Mouse (Mus musculus): Measurements from ENCODE around the gene 1110032F04Rik. TPM values are rescaled to one million over a fixed set of nuclear protein-coding genes. Genes with fewer than 3 reads are reported as not detected.

Gene 1110032F04Rik
- polyA plus RNA-seq (2012; rRNA removed): 4.9 and 5.4 TPM in 2 replicates

DNA sequence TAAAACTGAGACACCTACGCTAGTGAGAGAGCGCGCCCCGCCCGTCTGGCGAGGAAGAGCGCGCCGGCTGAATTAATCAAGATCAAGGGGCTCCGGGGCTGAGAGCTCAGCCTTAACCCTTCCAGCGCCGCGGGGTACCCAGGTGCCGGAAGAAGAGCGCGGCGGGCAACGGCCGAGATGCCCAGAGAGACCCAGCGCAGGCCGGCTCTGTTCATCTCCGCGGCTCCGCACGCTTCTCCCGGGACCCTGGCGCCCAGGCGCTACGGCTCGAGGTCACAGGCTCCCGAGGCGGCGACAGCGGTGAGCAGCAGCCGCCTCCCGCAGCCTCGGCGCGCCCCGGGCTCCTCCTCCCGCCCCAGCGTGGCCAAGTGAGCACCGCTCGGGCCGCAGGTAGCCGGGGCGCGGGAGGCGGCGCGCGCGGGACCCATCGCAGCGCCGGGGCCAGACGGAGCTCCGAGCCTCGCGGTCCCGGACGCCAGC lies at the start of gene 1110032F04Rik:
1110032F04Rik (plus strand) TSS at position 376 of the 480 bp plus-strand sequence.
- DNase-seq (ENCODE audit: low read depth): peak; percentile 85
- TF ChIP-seq CTCF (IDR thresholded peaks at IDR 0.05; ENCODE audit: borderline replicate concordance, extremely low read depth, insufficient read depth, insufficient read length): no peak
- TF ChIP-seq POLR2A (IDR thresholded peaks at IDR 0.05; ENCODE audit: borderline replicate concordance, extremely low read depth, insufficient read depth, insufficient read length, poor library complexity, severe bottlenecking): no peak

DNA sequence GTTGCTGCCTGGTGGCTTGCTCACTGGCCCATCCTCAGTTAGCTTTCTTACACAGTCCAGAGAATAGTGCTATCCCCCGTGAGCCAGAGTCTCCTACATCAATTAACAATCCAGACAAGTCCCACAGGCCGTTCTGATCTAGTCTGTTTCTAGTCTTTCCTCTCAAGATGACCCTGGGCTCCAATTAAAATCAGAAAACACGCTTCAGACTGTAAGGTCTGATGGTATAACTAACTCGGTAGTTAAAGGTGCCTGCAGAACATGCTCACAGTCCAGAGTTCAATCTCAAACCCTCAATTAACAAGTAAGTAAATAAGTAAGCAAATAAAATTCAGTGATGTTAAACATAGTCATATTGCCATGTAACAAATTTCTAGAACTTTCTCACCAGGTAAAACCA lies 48.0 kb upstream of the 1110032F04Rik start:
- DNase-seq (ENCODE audit: low read depth): no peak
- TF ChIP-seq CTCF (IDR thresholded peaks at IDR 0.05; ENCODE audit: borderline replicate concordance, extremely low read depth, insufficient read depth, insufficient read length) (no peak), POLR2A (IDR thresholded peaks at IDR 0.05; ENCODE audit: borderline replicate concordance, extremely low read depth, insufficient read depth, insufficient read length, poor library complexity, severe bottlenecking) (no peak)

DNA sequence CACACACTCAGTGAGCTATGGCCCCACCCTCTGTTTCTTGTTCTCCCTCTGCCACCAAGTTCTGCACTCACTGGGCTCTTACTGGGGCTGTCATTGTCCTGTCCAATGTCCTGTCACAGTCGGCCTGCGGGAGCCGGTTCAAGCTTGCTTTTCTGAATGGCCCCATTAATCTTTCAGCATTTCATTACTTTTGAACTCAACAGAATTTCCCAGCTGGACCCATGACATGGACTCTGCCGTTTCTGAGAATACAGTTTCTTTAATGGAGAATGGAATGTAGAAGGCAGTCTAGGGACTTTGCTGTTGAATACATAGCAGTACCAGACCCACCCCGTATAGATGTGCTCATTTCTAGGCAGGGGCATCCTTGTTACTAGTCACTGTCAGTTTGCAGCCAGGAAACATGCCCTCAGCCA lies 47.5 kb upstream of the 1110032F04Rik start:
- peak; percentile 84 for DNase-seq (ENCODE audit: low read depth)
- TF ChIP-seq CTCF (IDR thresholded peaks at IDR 0.05; ENCODE audit: borderline replicate concordance, extremely low read depth, insufficient read depth, insufficient read length) (no peak), POLR2A (IDR thresholded peaks at IDR 0.05; ENCODE audit: borderline replicate concordance, extremely low read depth, insufficient read depth, insufficient read length, poor library complexity, severe bottlenecking) (no peak)

DNA sequence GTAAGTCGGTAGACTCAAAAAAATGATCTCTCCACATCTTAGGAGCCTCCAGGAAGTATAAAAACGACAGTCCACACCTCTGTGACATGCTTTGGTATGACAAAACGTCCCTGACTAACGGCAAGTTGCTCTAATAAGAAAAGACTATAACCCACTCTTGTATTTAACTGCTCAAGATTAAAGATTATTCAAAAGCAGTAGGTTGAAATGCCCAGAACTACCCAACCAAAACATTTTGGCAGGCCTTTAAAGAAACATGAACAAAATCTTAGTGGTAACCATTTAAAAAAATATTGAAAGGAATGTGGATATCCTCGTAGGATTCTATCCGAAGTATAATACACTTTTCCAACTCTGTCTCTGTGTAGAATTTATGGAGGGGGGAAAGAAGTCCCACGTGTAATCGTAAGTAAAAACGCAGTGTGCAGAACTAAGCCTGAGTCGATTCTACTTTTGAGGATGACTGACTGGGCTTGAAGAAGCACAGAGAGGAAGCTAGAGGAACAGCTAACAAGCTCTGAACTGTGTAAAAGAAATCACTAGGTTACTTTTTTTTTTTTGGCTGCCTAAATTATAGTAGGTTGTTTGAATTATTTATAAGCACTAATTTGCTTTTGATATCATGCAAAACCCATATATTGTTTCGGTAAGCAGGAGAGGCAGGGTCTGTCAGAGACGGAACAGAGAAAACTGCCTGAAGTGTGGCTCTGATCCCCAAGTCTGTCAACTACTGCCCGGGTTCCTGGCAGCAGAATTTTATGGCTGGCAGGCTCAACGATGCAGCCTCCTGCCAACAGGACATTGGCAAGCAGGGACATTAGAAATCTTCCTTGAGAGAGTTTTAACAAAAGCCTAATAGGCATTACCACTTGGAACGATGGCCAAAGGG lies 45.3 kb upstream of the 1110032F04Rik start:
- TF ChIP-seq POLR2A (IDR thresholded peaks at IDR 0.05; ENCODE audit: borderline replicate concordance, extremely low read depth, insufficient read depth, insufficient read length, poor library complexity, severe bottlenecking): no peak
- TF ChIP-seq CTCF (IDR thresholded peaks at IDR 0.05; ENCODE audit: borderline replicate concordance, extremely low read depth, insufficient read depth, insufficient read length): no peak
- peak; percentile 96 for DNase-seq (ENCODE audit: low read depth)

DNA sequence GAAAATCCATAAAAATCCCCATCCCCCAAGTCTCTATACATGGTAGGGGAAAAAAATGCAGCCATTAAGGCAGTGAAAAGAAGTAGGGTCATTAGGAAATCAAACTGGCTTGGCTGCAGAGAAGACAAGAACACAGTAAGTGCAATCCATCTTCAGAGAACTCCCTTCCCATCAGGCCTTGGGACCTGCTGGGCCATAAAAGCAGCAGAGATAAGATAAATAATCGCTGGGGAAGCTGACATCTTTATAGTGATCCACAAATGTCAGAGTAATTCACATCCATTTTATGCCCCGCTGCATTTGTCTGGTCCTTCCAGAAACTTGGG lies 44.7 kb upstream of the 1110032F04Rik start:
- no peak for DNase-seq (ENCODE audit: low read depth)
- TF ChIP-seq POLR2A (IDR thresholded peaks at IDR 0.05; ENCODE audit: borderline replicate concordance, extremely low read depth, insufficient read depth, insufficient read length, poor library complexity, severe bottlenecking) (no peak), CTCF (IDR thresholded peaks at IDR 0.05; ENCODE audit: borderline replicate concordance, extremely low read depth, insufficient read depth, insufficient read length) (no peak)

DNA sequence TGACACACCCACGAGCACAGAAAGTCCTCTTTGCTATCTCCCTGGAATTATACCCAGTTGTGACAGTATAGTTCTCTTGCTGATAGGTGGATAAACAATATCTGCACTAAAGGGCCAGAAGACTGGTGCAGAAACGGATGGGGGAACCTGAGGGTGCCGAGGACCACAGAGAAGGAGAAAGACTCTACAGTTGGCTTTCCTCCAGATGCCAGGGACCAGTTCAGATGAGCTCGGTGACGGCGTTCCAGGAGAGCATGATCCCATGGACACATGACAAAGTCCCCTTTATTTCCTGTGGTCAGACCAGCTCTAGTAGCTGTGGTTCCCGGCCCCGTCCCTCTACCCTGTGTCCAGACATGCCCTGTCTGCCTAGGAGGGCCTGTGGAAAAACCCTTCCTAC lies 44.2 kb upstream of the 1110032F04Rik start:
- DNase-seq (ENCODE audit: low read depth): no peak
- TF ChIP-seq CTCF (IDR thresholded peaks at IDR 0.05; ENCODE audit: borderline replicate concordance, extremely low read depth, insufficient read depth, insufficient read length): no peak
- TF ChIP-seq POLR2A (IDR thresholded peaks at IDR 0.05; ENCODE audit: borderline replicate concordance, extremely low read depth, insufficient read depth, insufficient read length, poor library complexity, severe bottlenecking): no peak

DNA sequence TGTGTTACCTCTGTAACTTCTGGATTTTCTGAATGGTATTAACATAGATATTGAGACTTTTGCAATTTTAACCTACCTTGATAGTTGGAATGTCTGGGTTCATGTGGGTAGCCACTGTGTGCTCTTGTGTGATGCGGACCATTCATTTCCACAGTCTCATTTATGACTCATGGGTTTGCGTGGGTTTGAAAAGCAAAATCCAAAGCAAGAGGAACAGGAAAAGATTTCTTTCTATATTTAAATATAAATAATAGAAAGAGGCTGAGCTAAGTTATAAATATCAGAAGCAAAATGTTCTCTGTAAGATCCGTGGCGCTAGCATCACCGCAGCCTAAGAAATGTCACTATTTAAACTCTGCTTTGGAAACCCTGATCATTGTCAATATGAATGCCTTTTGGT lies 41.7 kb upstream of the 1110032F04Rik start:
- DNase-seq (ENCODE audit: low read depth): no peak
- TF ChIP-seq POLR2A (IDR thresholded peaks at IDR 0.05; ENCODE audit: borderline replicate concordance, extremely low read depth, insufficient read depth, insufficient read length, poor library complexity, severe bottlenecking) (no peak), CTCF (IDR thresholded peaks at IDR 0.05; ENCODE audit: borderline replicate concordance, extremely low read depth, insufficient read depth, insufficient read length) (no peak)

DNA sequence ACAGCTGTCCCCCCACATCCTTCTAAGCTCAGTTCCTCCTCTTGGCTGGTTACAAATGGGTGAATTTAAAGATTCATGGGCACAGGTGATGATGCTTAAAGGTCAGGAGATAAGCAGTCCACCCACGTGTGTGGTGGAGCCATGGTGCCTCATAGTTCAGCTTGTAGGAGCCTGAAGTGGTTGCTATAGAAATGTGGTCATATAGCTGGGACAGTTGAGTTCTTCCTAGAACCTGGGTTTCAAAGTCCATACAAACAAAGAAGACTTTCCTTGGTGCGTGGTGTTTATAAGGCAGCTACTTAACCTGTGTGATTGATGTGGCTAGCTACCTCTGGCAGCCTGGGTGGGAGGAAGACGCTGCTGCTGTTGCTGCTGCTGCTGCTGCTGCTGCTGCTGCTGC lies 39.4 kb upstream of the 1110032F04Rik start:
- TF ChIP-seq POLR2A (IDR thresholded peaks at IDR 0.05; ENCODE audit: borderline replicate concordance, extremely low read depth, insufficient read depth, insufficient read length, poor library complexity, severe bottlenecking) (no peak), CTCF (IDR thresholded peaks at IDR 0.05; ENCODE audit: borderline replicate concordance, extremely low read depth, insufficient read depth, insufficient read length) (no peak)
- no peak for DNase-seq (ENCODE audit: low read depth)

DNA sequence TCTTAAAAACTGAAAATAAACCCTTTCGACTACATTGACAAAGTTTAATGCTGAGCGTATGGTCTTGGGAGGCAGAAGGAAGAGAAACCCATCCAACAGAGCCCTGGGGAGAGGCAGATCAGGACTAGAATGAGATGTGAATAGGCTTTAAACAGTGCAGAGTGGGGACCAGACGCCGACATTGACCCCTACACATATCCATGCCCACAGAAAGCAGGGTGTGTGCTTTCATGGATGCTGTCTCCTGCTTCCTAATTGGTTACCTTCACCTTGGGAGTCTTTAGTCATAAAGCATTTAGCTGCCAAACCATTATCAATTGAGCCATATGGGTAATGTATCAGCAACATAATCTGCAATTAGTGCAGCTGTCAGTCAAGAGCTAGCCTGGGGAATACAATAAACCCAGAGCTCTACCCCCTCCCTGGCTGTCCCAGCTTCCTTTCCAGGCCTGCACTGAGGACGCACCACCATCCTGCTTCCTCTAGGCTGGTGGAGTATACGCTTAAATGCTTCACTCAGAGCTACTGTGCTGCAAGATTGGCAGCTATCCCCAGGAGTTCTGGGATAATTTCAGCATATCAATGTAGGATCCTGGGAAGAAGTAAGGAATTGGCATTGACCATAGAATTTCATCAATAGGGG lies 32.4 kb upstream of the 1110032F04Rik start:
- peak; percentile 47 for DNase-seq (ENCODE audit: low read depth)
- TF ChIP-seq POLR2A (IDR thresholded peaks at IDR 0.05; ENCODE audit: borderline replicate concordance, extremely low read depth, insufficient read depth, insufficient read length, poor library complexity, severe bottlenecking): no peak
- no peak for TF ChIP-seq CTCF (IDR thresholded peaks at IDR 0.05; ENCODE audit: borderline replicate concordance, extremely low read depth, insufficient read depth, insufficient read length)

DNA sequence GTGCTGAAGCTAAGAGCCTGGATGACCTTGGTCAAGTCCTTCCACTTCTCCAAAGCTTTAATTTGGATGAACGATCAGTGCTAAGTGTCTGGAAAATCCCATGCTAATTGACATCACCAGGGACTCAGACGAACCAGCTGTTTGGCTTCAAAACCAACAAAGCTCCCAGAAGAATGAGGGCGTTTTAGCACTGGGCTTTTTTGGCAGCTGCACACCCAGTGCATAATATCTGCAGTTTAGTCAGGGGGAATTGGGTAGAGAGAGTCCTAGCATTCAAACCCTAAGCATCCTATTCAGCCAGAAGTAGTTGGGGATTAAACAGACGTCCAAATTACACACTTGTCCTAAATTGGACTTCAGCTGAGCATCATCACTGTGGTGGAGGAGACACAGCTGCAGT lies 29.2 kb upstream of the 1110032F04Rik start:
- DNase-seq (ENCODE audit: low read depth): peak; percentile 71
- TF ChIP-seq CTCF (IDR thresholded peaks at IDR 0.05; ENCODE audit: borderline replicate concordance, extremely low read depth, insufficient read depth, insufficient read length) (no peak), POLR2A (IDR thresholded peaks at IDR 0.05; ENCODE audit: borderline replicate concordance, extremely low read depth, insufficient read depth, insufficient read length, poor library complexity, severe bottlenecking) (no peak)

DNA sequence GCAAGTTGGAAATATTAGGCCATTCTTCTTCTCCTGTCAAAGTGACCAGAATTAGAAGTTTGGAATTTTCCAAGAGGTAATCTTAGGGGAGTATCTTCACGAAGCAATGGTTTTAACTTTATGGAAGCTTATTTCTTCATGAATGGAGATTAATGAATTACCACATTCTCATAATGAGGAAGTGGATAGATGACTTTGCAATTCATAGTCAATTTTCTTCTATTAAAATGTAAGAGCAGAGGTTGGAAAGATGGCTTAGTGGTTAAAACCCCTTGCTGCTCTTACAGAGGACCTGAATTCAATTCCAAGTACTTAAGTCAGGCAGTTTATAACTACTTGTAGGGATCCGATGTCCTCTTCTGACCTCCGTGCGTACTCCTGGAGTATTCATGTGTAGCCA lies 25.4 kb upstream of the 1110032F04Rik start:
- no peak for TF ChIP-seq CTCF (IDR thresholded peaks at IDR 0.05; ENCODE audit: borderline replicate concordance, extremely low read depth, insufficient read depth, insufficient read length)
- no peak for TF ChIP-seq POLR2A (IDR thresholded peaks at IDR 0.05; ENCODE audit: borderline replicate concordance, extremely low read depth, insufficient read depth, insufficient read length, poor library complexity, severe bottlenecking)
- no peak for DNase-seq (ENCODE audit: low read depth)

Measured in brain, embryonic 14.5 days (tissue).